Mouse (Mus musculus) testis, adult 2 months (tissue): Measurements from ENCODE around the gene Syt2. TPM values are rescaled to one million over a fixed set of nuclear protein-coding genes. Genes with fewer than 3 reads are reported as not detected.

ENCODE experiments used
- H3K27ac ChIP-seq: fragments of 200-500 bp; 2 replicates; pipeline ENCODE4 v1.5.1; 2012; ENCODE audit warnings: low read depth, low read length; ENCODE audit not compliant: control insufficient read depth, insufficient read depth
- H3K27me3 ChIP-seq: fragments of 200-500 bp; 2 replicates; pipeline ENCODE4 v1.6.1; 2012; ENCODE audit warnings: mild to moderate bottlenecking, low read length, moderate library complexity; ENCODE audit not compliant: control insufficient read depth, insufficient read depth
- H3K36me3 ChIP-seq: fragments of 200-500 bp; 2 replicates; pipeline ENCODE4 v1.6.1; 2012; ENCODE audit warnings: mild to moderate bottlenecking, low read length; ENCODE audit not compliant: control insufficient read depth, insufficient read depth
- H3K4me1 ChIP-seq: fragments of 200-500 bp; 2 replicates; pipeline ENCODE4 v1.6.1; 2012; ENCODE audit warnings: low read length; ENCODE audit not compliant: control insufficient read depth, insufficient read depth
- H3K4me3 ChIP-seq: fragments of 200-500 bp; 2 replicates; pipeline ENCODE4 v1.5.1; 2012; ENCODE audit warnings: low read depth, mild to moderate bottlenecking, low read length, moderate library complexity, mixed read lengths; ENCODE audit not compliant: control insufficient read depth
- CTCF ChIP-seq: fragments of 200-500 bp; IDR thresholded peaks from 2 replicates; pipeline ENCODE4 v1.5.1; 2012; ENCODE audit warnings: low read depth, mild to moderate bottlenecking, inconsistent platforms, low read length, moderate library complexity; ENCODE audit not compliant: control insufficient read depth, insufficient read depth, insufficient replicate concordance
- POLR2A ChIP-seq: fragments of 200-500 bp; IDR thresholded peaks from 2 replicates; pipeline ENCODE4 v1.6.1; 2012; ENCODE audit warnings: low read depth, mild to moderate bottlenecking, inconsistent platforms, low read length, moderate library complexity; ENCODE audit not compliant: control insufficient read depth
- polyA plus RNA-seq: library from polyadenylated mRNA; depleted of rRNA; stranded (reverse); fragments of >200 nt; gene quantifications from 2 replicates; pipeline ENCODE4 v1.2.3, GENCODE M21; 2012

Syt2 gene
- polyA plus RNA-seq, 1 experiment: 0.14 TPM

DNA sequence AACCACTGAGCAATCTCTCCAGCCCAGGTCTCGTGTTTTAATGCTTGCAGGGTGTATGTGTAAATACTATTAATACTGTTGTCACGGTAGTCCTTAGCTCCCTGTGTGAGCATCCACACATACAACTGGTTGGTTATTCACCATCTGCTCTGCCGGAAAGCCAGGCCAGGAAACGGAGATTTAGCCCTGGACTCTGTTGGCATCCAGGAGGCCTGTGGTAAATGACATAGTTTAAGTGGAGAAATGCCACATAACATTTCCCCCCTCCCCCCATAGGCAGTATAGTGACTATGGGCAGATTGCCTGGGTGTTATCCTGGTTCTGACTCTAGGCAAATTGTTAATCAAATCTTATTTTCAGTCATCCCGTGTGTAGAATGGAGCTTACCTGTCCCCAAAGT is 4.3 kb downstream of the Syt2 start:
- H3K27me3 ChIP-seq: no peaks in the 10 kb centered on the region; the same call in 1 of the 2 replicates
- peaks cover 11% of the 10 kb centered on the region for H3K4me1 ChIP-seq
- no peaks in the 10 kb centered on the region for H3K36me3 ChIP-seq
- H3K27ac ChIP-seq: no peak overlapping the region
- no peak for TF ChIP-seq POLR2A
- no peak for TF ChIP-seq CTCF
- no peak overlapping the region for H3K4me3 ChIP-seq

DNA sequence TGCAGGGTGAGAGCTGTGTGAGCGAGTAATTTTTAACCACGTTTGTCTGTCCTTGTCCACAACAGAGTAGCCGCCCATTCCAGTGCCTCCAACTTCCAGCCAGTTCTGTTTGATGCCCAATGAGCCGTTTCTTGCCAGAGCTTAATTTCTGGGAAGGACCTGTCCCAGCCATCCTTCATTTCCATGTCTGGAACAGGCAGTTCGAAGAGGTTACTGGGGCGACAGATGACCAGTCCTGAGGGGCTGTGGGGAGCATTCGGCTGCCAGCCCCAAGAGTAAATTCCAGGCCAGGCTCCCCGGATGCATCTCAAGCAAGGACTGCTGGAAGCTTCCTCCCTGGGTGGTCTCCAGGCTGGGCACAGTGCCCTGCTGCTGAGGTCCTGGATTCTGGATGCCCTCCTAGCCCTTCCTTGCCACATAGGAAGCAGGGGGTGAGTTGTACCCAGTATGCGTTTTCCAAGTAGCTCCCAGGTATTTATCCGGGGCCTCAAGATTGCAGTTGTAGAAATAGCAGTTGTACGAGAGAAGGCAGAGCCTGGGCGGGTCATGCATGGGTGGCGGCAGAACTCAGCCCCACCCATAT is 4.9 kb downstream of the Syt2 start:
- H3K27ac ChIP-seq: no peak overlapping the region
- TF ChIP-seq POLR2A (no peak), CTCF (no peak)
- no peak overlapping the region for H3K4me3 ChIP-seq
- H3K4me1 ChIP-seq: peaks cover 7% of the 10 kb centered on the region
- H3K27me3 ChIP-seq: no peaks in the 10 kb centered on the region
- H3K36me3 ChIP-seq: no peaks in the 10 kb centered on the region

DNA sequence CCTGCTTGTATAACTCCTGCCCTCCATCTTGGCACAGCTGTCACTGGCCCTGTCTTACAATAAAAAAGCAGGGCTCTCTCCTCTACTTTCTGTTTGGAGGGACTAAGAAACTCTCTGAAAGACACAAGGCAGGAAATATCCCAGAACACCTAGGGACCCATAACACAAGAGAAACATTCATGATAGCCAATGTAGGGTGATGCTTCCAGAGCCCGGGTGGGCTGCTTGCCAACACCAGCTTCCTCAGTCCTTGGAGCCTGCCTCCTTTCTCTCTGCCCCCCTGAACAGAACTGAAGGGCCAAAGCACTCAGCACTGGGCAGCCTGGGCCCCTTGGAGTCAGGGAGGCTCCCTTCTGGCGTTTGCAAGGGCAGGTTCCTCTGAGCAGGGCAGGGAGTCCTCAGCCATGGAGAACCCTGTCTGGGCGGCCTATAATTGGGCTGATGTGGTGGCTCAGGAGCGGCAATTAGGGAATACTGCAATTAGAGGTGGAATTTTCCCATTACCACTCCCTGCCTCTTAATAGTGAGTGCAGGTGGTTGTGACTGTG is 5.4 kb downstream of the Syt2 start:
- H3K4me1 ChIP-seq: peaks cover 4% of the 10 kb centered on the region; the same call in 1 of the 2 replicates
- H3K4me3 ChIP-seq: no peak overlapping the region
- H3K27me3 ChIP-seq: no peaks in the 10 kb centered on the region
- H3K27ac ChIP-seq: no peak overlapping the region
- no peaks in the 10 kb centered on the region for H3K36me3 ChIP-seq
- TF ChIP-seq POLR2A: no peak
- TF ChIP-seq CTCF: no peak

DNA sequence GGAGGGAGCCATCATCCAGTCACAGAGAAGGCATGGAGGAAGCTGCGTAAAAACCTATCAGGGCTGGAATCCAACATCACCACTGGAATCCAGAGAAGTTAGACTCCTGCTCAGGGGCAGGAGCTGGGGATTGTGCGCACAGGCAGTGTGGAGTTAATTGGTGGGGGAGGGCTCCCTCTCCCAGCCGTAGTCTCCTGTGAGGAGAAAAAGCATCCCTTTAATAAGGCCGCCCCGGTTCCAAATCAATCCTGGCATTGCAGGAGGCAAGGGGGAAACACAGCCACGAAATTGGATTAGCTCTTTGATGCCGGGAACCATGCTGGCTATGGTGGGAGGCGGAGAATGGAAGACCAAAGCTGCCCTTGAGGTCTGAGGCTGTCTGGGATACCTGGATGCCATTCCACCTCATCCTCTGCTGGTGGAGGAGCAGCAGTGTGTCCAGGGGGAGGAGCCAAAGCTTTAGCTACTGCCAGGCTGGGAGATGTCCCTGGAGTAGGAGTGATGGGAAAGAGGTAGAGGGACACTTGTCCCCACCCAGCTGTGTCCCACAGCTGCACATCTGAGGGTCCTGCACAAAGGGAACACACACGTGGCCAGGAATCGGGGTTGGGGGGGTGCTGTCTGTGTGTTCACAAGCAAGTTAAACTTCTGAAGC is 7.3 kb downstream of the Syt2 start:
- TF ChIP-seq POLR2A (no peak), CTCF (no peak)
- H3K27me3 ChIP-seq: no peaks in the 10 kb centered on the region
- no peak overlapping the region for H3K4me3 ChIP-seq
- no peaks in the 10 kb centered on the region for H3K36me3 ChIP-seq
- no peaks in the 10 kb centered on the region for H3K4me1 ChIP-seq
- no peak overlapping the region for H3K27ac ChIP-seq

DNA sequence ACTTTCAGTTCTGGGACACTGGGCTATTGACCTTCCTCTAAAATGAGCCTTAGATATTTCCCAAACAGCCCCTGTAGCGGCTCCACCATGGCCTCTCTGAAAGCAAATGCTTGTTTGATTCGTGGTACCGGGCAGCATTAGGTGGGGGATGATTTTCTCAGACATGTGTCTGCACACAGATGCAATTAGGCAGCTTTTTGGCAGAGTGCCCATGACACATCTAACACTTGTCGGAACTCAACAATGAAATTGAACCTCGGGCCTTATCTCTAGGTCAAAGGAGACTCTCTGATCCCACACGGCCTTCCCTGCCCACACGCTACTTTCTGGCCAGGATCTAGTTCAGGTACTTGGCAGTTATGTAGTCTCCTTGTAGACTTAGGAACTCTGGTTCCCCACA is 12.4 kb downstream of the Syt2 start:
- H3K27me3 ChIP-seq: no peaks in the 10 kb centered on the region
- H3K27ac ChIP-seq: no peak overlapping the region
- H3K4me3 ChIP-seq: no peak overlapping the region
- no peaks in the 10 kb centered on the region for H3K36me3 ChIP-seq
- TF ChIP-seq CTCF: no peak
- TF ChIP-seq POLR2A: no peak
- H3K4me1 ChIP-seq: no peaks in the 10 kb centered on the region

DNA sequence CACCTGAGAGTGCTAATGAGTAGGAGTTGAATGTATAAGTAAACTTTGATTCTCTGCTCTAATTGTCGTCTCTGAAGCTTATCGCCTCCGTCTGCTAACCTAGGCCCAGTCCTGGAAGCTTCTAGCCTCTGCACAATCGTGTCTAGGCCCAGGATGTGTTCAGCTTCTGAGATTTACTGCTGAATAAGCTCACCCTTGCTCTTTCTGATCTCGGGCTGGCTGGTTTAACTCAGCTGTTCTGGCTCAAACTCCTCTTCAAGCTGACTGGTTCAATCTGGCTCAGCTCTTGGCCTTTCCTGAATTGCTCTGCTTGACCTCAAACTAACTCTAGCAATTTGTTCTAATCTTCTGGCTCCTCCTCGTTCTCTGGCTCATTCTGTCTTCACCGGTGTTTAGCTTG is 13.7 kb downstream of the Syt2 start:
- Histone ChIP-seq H3K4me1 (no peaks in the 10 kb centered on the region), H3K27ac (no peak overlapping the region), H3K4me3 (no peak overlapping the region), H3K36me3 (no peaks in the 10 kb centered on the region), H3K27me3 (no peaks in the 10 kb centered on the region)
- TF ChIP-seq CTCF (no peak), POLR2A (no peak)

DNA sequence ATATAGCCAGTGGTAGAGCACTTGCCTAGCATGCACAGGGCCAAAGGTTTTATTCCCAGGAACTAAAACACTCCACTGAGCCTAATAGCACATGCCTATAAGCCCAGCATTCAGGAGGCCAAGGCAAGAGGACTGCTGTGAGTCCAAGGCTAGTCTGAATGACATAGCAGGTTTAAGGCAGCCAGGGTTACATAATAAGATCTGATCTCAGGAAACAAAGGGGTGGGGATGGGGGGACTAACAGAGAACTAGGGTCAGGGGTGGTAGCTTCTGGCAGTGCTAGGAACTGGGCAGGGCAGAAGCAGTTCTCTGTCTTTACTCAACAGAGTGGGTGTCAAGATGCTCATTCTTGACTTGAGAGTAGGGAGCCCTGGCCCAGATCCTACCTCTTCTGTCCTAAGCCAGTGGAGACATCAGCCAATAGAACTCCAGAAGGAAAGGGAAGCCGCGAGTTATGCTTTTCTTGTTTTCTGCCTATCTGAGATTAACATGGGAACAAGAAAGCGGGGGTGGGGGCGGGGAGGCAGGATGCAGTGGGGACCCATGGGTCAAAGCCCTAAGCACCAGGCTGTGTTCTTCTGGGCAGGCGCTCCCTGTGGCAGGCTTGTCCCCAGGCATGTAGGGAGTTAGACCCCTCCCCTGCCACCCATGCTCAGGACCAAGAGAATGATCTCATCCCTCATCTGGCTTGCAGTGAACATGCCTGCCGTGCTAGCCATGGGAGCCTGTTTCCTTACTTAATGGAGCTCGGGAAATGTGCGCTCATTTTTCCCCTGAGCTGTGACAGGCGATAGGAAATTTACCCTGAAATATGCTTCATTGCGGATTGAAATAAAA is 25.0 kb downstream of the Syt2 start:
- TF ChIP-seq POLR2A (no peak), CTCF (no peak)
- Histone ChIP-seq H3K4me3 (peak overlapping the region; percentile 80), H3K4me1 (no peaks in the 10 kb centered on the region), H3K27ac (no peak overlapping the region), H3K36me3 (no peaks in the 10 kb centered on the region), H3K27me3 (no peaks in the 10 kb centered on the region)
